Mouse (Mus musculus) cerebellum, postnatal 10 days (tissue): ENCODE measurements at regions not wholly inside any gene's neighbourhood (a gene's known extent, or its start where the extent isn't known, plus 50 kb on each side); places are given as distances from the start of the nearest gene placed in this dataset.

ENCODE experiments used
- DNase-seq, 2 experiments: peaks; one replicate each; pipeline ENCODE4 v3.0.0; 2021; ENCODE audit warnings: mixed read lengths in 2 of 2

DNA sequence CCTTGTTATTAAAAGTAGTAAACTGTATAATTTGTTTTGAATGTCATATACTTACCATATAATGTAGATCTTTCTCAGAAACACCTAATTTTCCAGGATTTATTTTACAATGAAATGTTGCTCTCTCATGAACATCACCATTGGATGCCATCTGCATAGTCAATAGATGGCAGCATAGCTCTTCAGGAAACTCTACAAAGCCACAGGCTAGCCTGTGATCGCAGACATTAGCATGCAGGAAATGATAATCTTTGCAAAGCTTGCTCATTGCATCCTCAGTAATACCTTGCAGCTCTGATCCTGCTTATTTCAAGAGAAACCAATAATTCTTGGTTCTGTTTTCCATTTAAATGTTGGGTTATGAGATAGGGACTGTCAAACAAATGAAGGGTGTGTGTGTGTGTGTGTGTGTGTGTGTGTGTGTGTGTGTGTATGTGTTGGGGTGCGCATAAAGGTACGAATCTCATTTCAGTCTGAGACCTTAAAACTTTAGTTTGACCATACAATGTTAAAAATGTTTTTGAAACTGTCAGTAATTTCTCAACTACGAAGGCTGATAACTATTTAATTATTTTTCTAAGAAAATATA lies 1595.1 kb upstream of the Pcdh10 start:
- peak; percentile 51 to 54 for DNase-seq

- DNase-seq, result peak in 1 of 2 experiments; percentile 8
Measured at GRCm38 (mm10) chr3:43784170-43784569, 1594.0 kb upstream of the Pcdh10 start.
